Mouse (Mus musculus) forebrain, embryonic 11.5 days (tissue): Measurements from ENCODE around the gene Siah2. TPM values are rescaled to one million over a fixed set of nuclear protein-coding genes. Genes with fewer than 3 reads are reported as not detected.

Experiments
- ATAC-seq: fragments of 200-750 bp; cut with Nextera tagmentation; replicated peaks from 2 replicates; pipeline ENCODE4 v1.8.0; 2017; ENCODE audit warnings: moderate TSS enrichment; ENCODE audit not compliant: low FRiP score
- DNase-seq: peaks from one replicate; pipeline ENCODE4 v3.0.0-alpha.2; 2017; ENCODE audit warnings: low spot score
- H3K27ac ChIP-seq: fragments of 300-500 bp; sonication (generic); 2 replicates; pipeline ENCODE4 v1.5.1; 2014; ENCODE audit warnings: low read depth, low read length
- H3K27me3 ChIP-seq: fragments of 300-500 bp; sonication (generic); 2 replicates; pipeline ENCODE4 v1.6.1; 2014; ENCODE audit warnings: mild to moderate bottlenecking, low read length, mixed read lengths; ENCODE audit not compliant: control insufficient read depth, insufficient read depth
- H3K36me3 ChIP-seq: fragments of 300-500 bp; sonication (generic); 2 replicates; pipeline ENCODE4 v1.6.1; 2014; ENCODE audit warnings: mild to moderate bottlenecking, low read length, moderate library complexity, mixed read lengths; ENCODE audit not compliant: control insufficient read depth, insufficient read depth
- H3K4me1 ChIP-seq: fragments of 300-500 bp; sonication (generic); replicated peaks from 2 replicates; pipeline ENCODE4 v1.6.1; 2014; ENCODE audit warnings: low read length, mixed read lengths; ENCODE audit not compliant: control insufficient read depth, insufficient read depth
- H3K4me2 ChIP-seq: fragments of 300-500 bp; sonication (generic); 2 replicates; pipeline ENCODE4 v1.6.1; 2014; ENCODE audit warnings: low read depth, mild to moderate bottlenecking, low read length, moderate library complexity, mixed read lengths; ENCODE audit not compliant: severe bottlenecking
- H3K4me3 ChIP-seq: fragments of 300-500 bp; sonication (generic); 2 replicates; pipeline ENCODE4 v1.5.1; 2014; ENCODE audit warnings: low read depth, low read length
- H3K9ac ChIP-seq: fragments of 300-500 bp; sonication (generic); 2 replicates; pipeline ENCODE4 v1.6.1; 2014; ENCODE audit warnings: low read length
- H3K9me3 ChIP-seq: fragments of 300-500 bp; sonication (generic); 2 replicates; pipeline ENCODE4 v1.6.1; 2016; ENCODE audit warnings: low read length, mixed read lengths; ENCODE audit not compliant: control insufficient read depth
- WGBS: fragments of 180-500 bp; shearing (Covaris S2); extraction: QIAGEN DNeasy Blood & Tissue Kit; methylation state at CpG from one replicate; pipeline ENCODE4 v1.1.7; 2014; 5-methylcytosine and 5-hydroxymethylcytosine counted together
- polyA plus RNA-seq: library from polyadenylated mRNA; unstranded; fragments of >200 nt; fragmentation: Nextera tagmentation; extraction: Ambion mirVana; gene quantifications from 2 replicates; pipeline ENCODE4 v1.2.1, GENCODE M21; 2014

The Siah2 gene
- polyA plus RNA-seq, 1 experiment from 2014 or later, result 4.0 TPM

- Histone ChIP-seq H3K9me3 (no peaks in the 10 kb centered on the region), H3K4me2 (no peak overlapping the region), H3K27ac (no peak overlapping the region), H3K4me1 (0 out of 2 replicates have a peak, but pooled peaks cover 2% of the 10 kb centered on the region), H3K4me3 (no peak overlapping the region), H3K36me3 (no peaks in the 10 kb centered on the region), H3K27me3 (no peaks in the 10 kb centered on the region), H3K9ac (no peak overlapping the region)
- ATAC-seq (no peak), DNase-seq (no peak)
- 79% methylated on average over 4 of the region's 4 CpGs for WGBS
These were observed 9.9 kb downstream of the Siah2 start for GRCm38 (mm10) chr3:58682336-58682735.

DNA sequence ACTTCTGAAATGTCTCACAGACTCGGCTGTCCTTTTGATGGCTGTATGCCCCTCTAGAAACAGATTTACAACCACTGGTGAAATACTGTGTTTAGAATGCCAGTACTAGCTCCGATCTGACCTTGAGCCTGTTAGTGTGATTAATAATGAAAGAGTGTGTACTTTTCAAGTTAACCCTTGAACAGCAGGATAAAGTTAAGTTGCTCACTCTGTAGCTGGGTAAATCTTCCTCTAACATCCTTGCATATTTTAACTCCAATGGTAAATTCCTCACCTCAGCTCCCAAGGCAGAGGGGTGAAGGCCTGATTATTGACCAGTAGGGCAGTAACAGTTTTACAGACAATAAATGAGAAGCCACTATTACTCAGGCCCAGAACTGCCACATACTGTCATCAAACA lies 10.4 kb downstream of the Siah2 start:
- Histone ChIP-seq H3K9me3 (no peaks in the 10 kb centered on the region), H3K4me3 (no peak overlapping the region), H3K4me1 (0 out of 2 replicates have a peak, but pooled peaks cover 2% of the 10 kb centered on the region), H3K36me3 (no peaks in the 10 kb centered on the region), H3K4me2 (no peak overlapping the region), H3K9ac (no peak overlapping the region), H3K27me3 (no peaks in the 10 kb centered on the region), H3K27ac (no peak overlapping the region)
- DNase-seq (no peak), ATAC-seq (no peak)
- WGBS, result 64% methylated on average over 2 of the region's 2 CpGs

DNA sequence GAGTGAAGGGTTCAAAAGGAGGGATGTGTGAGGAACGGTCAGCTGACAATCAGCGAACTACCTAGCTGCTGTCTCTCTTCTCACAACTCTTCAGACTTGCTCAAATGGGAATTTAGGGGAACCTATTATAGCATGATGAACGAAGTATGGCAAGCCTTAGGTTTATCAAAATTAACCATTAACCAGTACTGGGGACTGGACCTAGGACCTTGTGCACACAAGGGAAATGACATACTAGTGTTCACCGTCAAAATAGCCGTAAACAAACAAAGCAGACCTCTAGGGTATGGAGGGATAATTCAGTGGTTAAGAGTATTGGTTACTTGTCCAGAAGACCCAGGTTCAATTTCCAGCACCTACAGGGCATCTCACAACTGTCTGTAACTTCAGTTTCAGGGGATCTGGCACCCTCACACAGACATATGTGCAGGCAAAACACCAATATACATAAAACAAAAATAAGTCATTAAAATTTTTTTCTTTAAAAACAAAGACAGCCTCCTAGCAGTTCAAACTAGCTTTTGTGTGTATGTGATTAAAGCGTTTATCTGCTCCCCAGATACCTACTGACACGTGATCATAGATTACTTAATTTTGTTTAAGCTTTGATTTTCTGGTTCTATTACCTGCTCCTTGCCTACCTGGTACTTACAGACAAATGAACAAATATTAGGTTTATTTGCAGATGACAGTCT lies 11.1 kb downstream of the Siah2 start:
- H3K36me3 ChIP-seq, result no peaks in the 10 kb centered on the region
- ATAC-seq (no peak), DNase-seq (no peak)
- H3K27me3 ChIP-seq, result no peaks in the 10 kb centered on the region
- H3K4me3 ChIP-seq, result no peak overlapping the region
- H3K4me2 ChIP-seq, result no peak overlapping the region
- 88% methylated on average over 7 of the region's 7 CpGs for WGBS
- H3K9ac ChIP-seq, result no peak overlapping the region
- H3K27ac ChIP-seq, result no peak overlapping the region
- 0 out of 2 replicates have a peak, but pooled peaks cover 2% of the 10 kb centered on the region for H3K4me1 ChIP-seq
- no peaks in the 10 kb centered on the region for H3K9me3 ChIP-seq

GRCm38 (mm10) chr3:58679996-58680395 lies 12.2 kb downstream of the Siah2 start:
- ATAC-seq, result no peak
- Histone ChIP-seq H3K4me2 (no peak overlapping the region), H3K4me3 (no peak overlapping the region), H3K27me3 (no peaks in the 10 kb centered on the region), H3K9me3 (no peaks in the 10 kb centered on the region), H3K4me1 (0 out of 2 replicates have a peak, but pooled peaks cover 2% of the 10 kb centered on the region), H3K9ac (no peak overlapping the region), H3K36me3 (no peaks in the 10 kb centered on the region), H3K27ac (no peak overlapping the region)
- 80% methylated on average over 4 of the region's 4 CpGs for WGBS
- DNase-seq, result no peak

GRCm38 (mm10) chr3:58678905-58679304 lies 13.3 kb downstream of the Siah2 start:
- H3K9ac ChIP-seq, result no peak overlapping the region
- H3K36me3 ChIP-seq, result no peaks in the 10 kb centered on the region
- H3K9me3 ChIP-seq, result no peaks in the 10 kb centered on the region
- H3K4me2 ChIP-seq, result no peak overlapping the region
- DNase-seq, result no peak
- H3K4me3 ChIP-seq, result no peak overlapping the region
- no peaks in the 10 kb centered on the region for H3K27me3 ChIP-seq
- H3K4me1 ChIP-seq, result 0 out of 2 replicates have a peak, but pooled peaks cover 2% of the 10 kb centered on the region
- no peak for ATAC-seq
- WGBS, result 72% methylated on average over 2 of the region's 2 CpGs
- H3K27ac ChIP-seq, result no peak overlapping the region

DNA sequence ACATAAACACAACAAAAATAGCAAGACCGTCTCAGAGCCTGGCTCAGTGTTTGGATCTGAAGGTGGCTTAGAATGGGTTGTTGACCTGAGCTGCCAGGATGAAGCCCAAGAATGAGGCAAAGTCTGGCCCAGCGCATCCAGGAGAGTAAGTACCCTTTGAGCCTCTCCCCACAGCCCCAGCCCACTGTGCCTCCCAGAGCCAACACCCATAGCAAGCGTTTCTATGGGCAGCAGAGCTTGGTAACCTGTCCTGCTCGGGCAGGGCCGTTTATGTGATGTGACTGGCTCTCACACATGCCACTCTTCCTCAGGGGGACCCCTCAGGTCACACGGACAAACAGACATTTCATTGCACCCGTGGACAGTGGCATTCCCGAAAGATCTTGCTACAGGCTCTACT lies 13.8 kb downstream of the Siah2 start:
- H3K4me3 ChIP-seq, result no peak overlapping the region
- H3K4me2 ChIP-seq, result no peak overlapping the region
- H3K9ac ChIP-seq, result no peak overlapping the region
- H3K27ac ChIP-seq, result no peak overlapping the region
- no peaks in the 10 kb centered on the region for H3K36me3 ChIP-seq
- H3K4me1 ChIP-seq, result 0 out of 2 replicates have a peak, but pooled peaks cover 2% of the 10 kb centered on the region
- DNase-seq (no peak), ATAC-seq (no peak)
- no peaks in the 10 kb centered on the region for H3K9me3 ChIP-seq
- WGBS, result 68% methylated on average over 8 of the region's 8 CpGs
- no peaks in the 10 kb centered on the region for H3K27me3 ChIP-seq

DNA sequence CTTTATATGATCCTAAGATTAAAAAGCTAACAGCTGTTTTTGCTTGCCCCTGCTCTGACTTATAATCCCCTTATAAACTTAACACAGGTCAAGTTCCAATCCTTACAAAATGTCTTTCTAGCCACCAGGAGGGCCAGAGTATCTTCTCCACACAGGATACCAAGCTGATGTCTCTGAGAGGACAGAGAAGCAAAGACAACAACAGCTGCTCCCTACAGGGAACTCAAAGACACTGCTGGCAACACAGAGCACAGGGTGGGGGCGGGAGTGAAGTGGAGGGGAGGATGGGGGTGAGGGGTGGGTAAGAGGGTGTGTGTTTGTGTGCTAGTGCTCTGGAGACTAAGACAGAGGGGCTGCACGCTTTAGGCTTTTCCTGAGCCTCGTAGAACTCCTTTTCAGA lies 14.6 kb downstream of the Siah2 start:
- H3K4me1 ChIP-seq, result 0 out of 2 replicates have a peak, but pooled peaks cover 2% of the 10 kb centered on the region
- ATAC-seq (no peak), DNase-seq (no peak)
- 53% methylated on average over 3 of the region's 3 CpGs for WGBS
- no peak overlapping the region for H3K27ac ChIP-seq
- H3K36me3 ChIP-seq, result no peaks in the 10 kb centered on the region
- H3K4me3 ChIP-seq, result no peak overlapping the region
- H3K27me3 ChIP-seq, result no peaks in the 10 kb centered on the region
- H3K9me3 ChIP-seq, result no peaks in the 10 kb centered on the region
- H3K4me2 ChIP-seq, result no peak overlapping the region
- no peak overlapping the region for H3K9ac ChIP-seq

DNA sequence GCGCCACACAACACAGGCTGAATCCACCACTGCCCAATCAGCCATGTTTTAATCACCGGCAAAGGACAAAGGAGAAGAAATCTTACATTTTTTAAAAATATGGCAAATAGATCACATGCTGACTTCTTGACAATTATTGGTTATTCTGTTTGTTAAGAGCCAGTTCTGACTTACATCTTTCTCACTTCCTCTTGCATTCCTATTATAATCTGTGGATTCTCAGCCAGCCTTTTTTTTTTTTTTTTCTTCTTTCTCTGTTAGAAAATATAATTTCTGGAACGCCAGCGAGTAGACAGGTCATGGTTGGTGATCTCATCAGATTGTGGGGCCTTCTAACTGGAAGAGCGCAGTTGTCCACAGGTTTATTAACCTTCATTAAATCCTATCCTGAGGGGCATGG lies 18.9 kb downstream of the Siah2 start:
- no peaks in the 10 kb centered on the region for H3K4me1 ChIP-seq
- H3K36me3 ChIP-seq, result no peaks in the 10 kb centered on the region
- H3K4me3 ChIP-seq, result no peak overlapping the region
- 96% methylated on average over 5 of the region's 5 CpGs for WGBS
- no peaks in the 10 kb centered on the region for H3K9me3 ChIP-seq
- no peak overlapping the region for H3K4me2 ChIP-seq
- H3K27ac ChIP-seq, result no peak overlapping the region
- H3K27me3 ChIP-seq, result no peaks in the 10 kb centered on the region
- no peak overlapping the region for H3K9ac ChIP-seq
- DNase-seq (no peak), ATAC-seq (no peak)
